Mouse (Mus musculus) retina, adult 2 months (tissue): ENCODE measurements around the gene Car5b.
A peak's percentile ranks its signal among the peaks of the same experiment; 100 is the strongest.

Experiments
- DNase-seq: peaks from one replicate; pipeline ENCODE4 v3.0.0-alpha.2; 2012; ENCODE audit warnings: low read depth, low spot score

The Car5b gene

GRCm38 (mm10) chrX:163958467-163958875, 69.3 kb downstream of the Car5b start, which contains the start of gene Zrsr2:
Zrsr2 (minus strand) TSS chrX:163958661.
- peak; percentile 69 for DNase-seq

- DNase-seq = no peak
Measured at GRCm38 (mm10) chrX:163957803-163958466, 69.9 kb downstream of the Car5b start.

GRCm38 (mm10) chrX:163957381-163957780, 70.4 kb downstream of the Car5b start:
- DNase-seq = no peak

- no peak for DNase-seq
Measured at GRCm38 (mm10) chrX:163951618-163952017, 76.2 kb downstream of the Car5b start.

GRCm38 (mm10) chrX:163944381-163944780, 83.4 kb downstream of the Car5b start:
- DNase-seq = no peak

GRCm38 (mm10) chrX:163938587-163938986, 89.2 kb downstream of the Car5b start:
- no peak for DNase-seq

- DNase-seq = no peak
Measured at GRCm38 (mm10) chrX:163934731-163935130, 93.1 kb downstream of the Car5b start.

GRCm38 (mm10) chrX:163929550-163929949, 98.2 kb downstream of the Car5b start:
- DNase-seq = no peak
